Mouse (Mus musculus) liver, embryonic 16.5 days (tissue): ENCODE results near the gene Aebp1. TPM values are rescaled to one million over a fixed set of nuclear protein-coding genes. Genes with fewer than 3 reads are reported as not detected.
A peak's percentile ranks its signal among the peaks of the same experiment; 100 is the strongest.

Experiments used
- ATAC-seq: fragments of 200-750 bp; cut with Nextera tagmentation; 2 replicates; pipeline ENCODE4 v1.8.0; 2017; ENCODE audit warnings: low read depth, mild to moderate bottlenecking, moderate number of reproducible peaks, moderate library complexity
- H3K27ac ChIP-seq: fragments of 300-500 bp; sonication (generic); 2 replicates; pipeline ENCODE4 v1.5.1; 2014; ENCODE audit warnings: mild to moderate bottlenecking, low read length
- H3K27me3 ChIP-seq: fragments of 300-500 bp; sonication (generic); 2 replicates; pipeline ENCODE4 v1.6.1; 2014; ENCODE audit warnings: low read depth, low read length, mixed read lengths; ENCODE audit not compliant: control insufficient read depth, insufficient read depth
- H3K36me3 ChIP-seq: fragments of 300-500 bp; sonication (generic); 2 replicates; pipeline ENCODE4 v1.6.1; 2014; ENCODE audit warnings: mild to moderate bottlenecking; ENCODE audit not compliant: control insufficient read depth, insufficient read depth
- H3K4me1 ChIP-seq: fragments of 300-500 bp; sonication (generic); 2 replicates; pipeline ENCODE4 v1.6.1; 2014; ENCODE audit warnings: low read depth, low read length, mixed read lengths; ENCODE audit not compliant: control insufficient read depth
- H3K4me2 ChIP-seq: fragments of 300-500 bp; sonication (generic); 2 replicates; pipeline ENCODE4 v1.6.1; 2014; ENCODE audit warnings: low read depth, low read length, mixed read lengths
- H3K4me3 ChIP-seq: fragments of 300-500 bp; sonication (generic); 2 replicates; pipeline ENCODE4 v1.5.1; 2014; ENCODE audit warnings: low read depth, mild to moderate bottlenecking, low read length
- H3K9ac ChIP-seq: fragments of 300-500 bp; sonication (generic); 2 replicates; pipeline ENCODE4 v1.6.1; 2014; ENCODE audit warnings: low read depth, low read length
- H3K9me3 ChIP-seq: fragments of 300-500 bp; sonication (generic); replicated peaks from 2 replicates; pipeline ENCODE4 v1.6.1; 2016; ENCODE audit warnings: low read length; ENCODE audit not compliant: control insufficient read depth
- WGBS: fragments of 180-500 bp; shearing (Covaris S2); extraction: QIAGEN DNeasy Blood & Tissue Kit; methylation state at CpG from one replicate; pipeline ENCODE4 v1.1.7; 2014; ENCODE audit not compliant: insufficient replicate concordance; 5-methylcytosine and 5-hydroxymethylcytosine counted together
- polyA plus RNA-seq: library from polyadenylated mRNA; unstranded; fragments of >200 nt; fragmentation: Nextera tagmentation; extraction: Ambion mirVana; gene quantifications from 2 replicates; pipeline ENCODE4 v1.2.1, GENCODE M21; 2015

The Aebp1 gene
- polyA plus RNA-seq, 1 experiment from 2014 or later = 9.7 TPM

DNA sequence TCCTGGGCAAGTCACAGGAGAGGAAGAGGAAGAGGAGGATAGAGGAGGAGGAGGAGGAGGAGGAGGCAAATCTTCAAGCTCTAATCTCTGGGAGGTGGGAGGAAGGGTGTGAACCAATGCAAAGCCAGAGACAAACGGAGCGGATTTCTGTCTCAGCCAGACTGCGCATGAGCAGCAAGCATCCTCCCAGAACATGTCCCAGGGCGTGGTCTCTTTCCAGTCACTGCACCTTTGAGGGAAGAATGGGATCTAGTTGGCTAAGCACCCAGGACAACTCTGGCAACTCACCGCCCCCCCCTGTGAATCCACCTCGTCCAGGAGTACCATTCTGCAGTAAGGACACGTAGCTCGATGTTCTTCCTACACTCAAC lies 54.4 kb downstream of the Aebp1 start:
- Histone ChIP-seq H3K4me2 (no peak overlapping the region), H3K9me3 (no peaks in the 10 kb centered on the region), H3K9ac (no peak overlapping the region), H3K27ac (no peak overlapping the region), H3K27me3 (no peaks in the 10 kb centered on the region), H3K4me1 (peaks cover 6% of the 10 kb centered on the region), H3K4me3 (no peak overlapping the region), H3K36me3 (no peaks in the 10 kb centered on the region)
- 56% methylated on average over 8 of the region's 8 CpGs for WGBS
- ATAC-seq = no peak

GRCm38 (mm10) chr11:5918111-5918510 lies 56.4 kb downstream of the Aebp1 start:
- no peaks in the 10 kb centered on the region for H3K36me3 ChIP-seq
- no peak overlapping the region for H3K4me2 ChIP-seq
- H3K4me3 ChIP-seq = no peak overlapping the region
- no peak overlapping the region for H3K9ac ChIP-seq
- no peak overlapping the region for H3K27ac ChIP-seq
- no peak for ATAC-seq
- no peaks in the 10 kb centered on the region for H3K9me3 ChIP-seq
- H3K27me3 ChIP-seq = no peaks in the 10 kb centered on the region; the same call in 1 of the 2 replicates
- H3K4me1 ChIP-seq = peaks cover 6% of the 10 kb centered on the region
- WGBS = 27% methylated on average over 2 of the region's 2 CpGs

DNA sequence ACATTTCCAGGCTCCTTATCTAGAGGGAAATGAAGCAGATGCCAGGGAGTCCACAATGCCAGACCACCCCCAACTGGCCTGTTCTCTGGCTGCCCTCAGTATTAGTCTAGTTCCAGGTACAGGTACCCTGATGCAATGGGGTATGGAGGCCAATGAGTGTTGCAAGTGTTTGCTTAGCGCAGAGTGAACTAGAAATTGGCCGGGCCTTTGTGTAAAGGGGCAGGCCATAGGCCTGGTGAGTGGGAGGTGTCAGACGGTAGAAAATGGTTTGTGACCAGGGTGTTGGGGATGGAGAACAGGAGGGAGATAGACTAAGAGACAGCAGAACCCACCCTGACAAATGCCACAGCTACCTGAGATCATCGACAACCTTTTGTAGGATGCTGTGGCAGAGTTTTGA lies 57.9 kb downstream of the Aebp1 start:
- WGBS = 69% methylated on average over 4 of the region's 4 CpGs
- peaks cover 6% of the 10 kb centered on the region for H3K4me1 ChIP-seq
- H3K9ac ChIP-seq = no peak overlapping the region
- peak overlapping the region; percentile 50 for H3K27ac ChIP-seq
- peak; percentile 90 for ATAC-seq
- no peaks in the 10 kb centered on the region for H3K9me3 ChIP-seq
- no peak overlapping the region for H3K4me3 ChIP-seq
- H3K27me3 ChIP-seq = no peaks in the 10 kb centered on the region; the same call in 1 of the 2 replicates
- no peak overlapping the region; the same call in 1 of the 2 replicates for H3K4me2 ChIP-seq
- no peaks in the 10 kb centered on the region for H3K36me3 ChIP-seq

GRCm38 (mm10) chr11:5920323-5920960 lies 58.7 kb downstream of the Aebp1 start:
- Histone ChIP-seq H3K4me3 (no peak overlapping the region), H3K27me3 (no peaks in the 10 kb centered on the region; the same call in 1 of the 2 replicates), H3K9ac (no peak overlapping the region), H3K9me3 (no peaks in the 10 kb centered on the region), H3K27ac (peak overlapping the region; percentile 50), H3K4me2 (no peak overlapping the region), H3K4me1 (peaks cover 6% of the 10 kb centered on the region), H3K36me3 (no peaks in the 10 kb centered on the region)
- ATAC-seq = peak; percentile 68
- WGBS = 37% methylated on average over 17 of the region's 17 CpGs

Other genes starting within 250 kb of the Aebp1 start
- 85.2 and 88.3 TPM in 2 replicates for gene Mrps24, start 146.3 kb upstream of the Aebp1 start, polyA plus RNA-seq
- 8.4 and 9.4 TPM in 2 replicates for gene Urgcp, start 99.6 kb upstream of the Aebp1 start, polyA plus RNA-seq
- gene Dbnl, start 73.5 kb upstream of the Aebp1 start, polyA plus RNA-seq = 43.5 and 43.9 TPM in 2 replicates
- 7.7 and 15.3 TPM in 2 replicates for gene Pgam2, start 58.2 kb upstream of the Aebp1 start, polyA plus RNA-seq
- gene Polm, start 23.9 kb upstream of the Aebp1 start, polyA plus RNA-seq = 1.9 and 2.0 TPM in 2 replicates
- gene Pold2, start 16.3 kb downstream of the Aebp1 start, polyA plus RNA-seq = 51.8 and 52.5 TPM in 2 replicates
- gene Myl7, start 36.8 kb downstream of the Aebp1 start, polyA plus RNA-seq = 4.3 and 4.8 TPM in 2 replicates
- gene Gck, start 88.1 kb downstream of the Aebp1 start, polyA plus RNA-seq = 0.48 and 0.57 TPM in 2 replicates
- gene Ykt6, start 93.7 kb downstream of the Aebp1 start, polyA plus RNA-seq = 16.8 and 17.7 TPM in 2 replicates
- gene Camk2b, start 204.4 kb downstream of the Aebp1 start, polyA plus RNA-seq = 1.1 and 1.4 TPM in 2 replicates